Mouse (Mus musculus): ENCODE results near the gene Gm3404. TPM values are rescaled to one million over a fixed set of nuclear protein-coding genes. Genes with fewer than 3 reads are reported as not detected.

Gm3404 gene
- not detected for polyA plus RNA-seq (2017; shearing (Covaris generic))

DNA sequence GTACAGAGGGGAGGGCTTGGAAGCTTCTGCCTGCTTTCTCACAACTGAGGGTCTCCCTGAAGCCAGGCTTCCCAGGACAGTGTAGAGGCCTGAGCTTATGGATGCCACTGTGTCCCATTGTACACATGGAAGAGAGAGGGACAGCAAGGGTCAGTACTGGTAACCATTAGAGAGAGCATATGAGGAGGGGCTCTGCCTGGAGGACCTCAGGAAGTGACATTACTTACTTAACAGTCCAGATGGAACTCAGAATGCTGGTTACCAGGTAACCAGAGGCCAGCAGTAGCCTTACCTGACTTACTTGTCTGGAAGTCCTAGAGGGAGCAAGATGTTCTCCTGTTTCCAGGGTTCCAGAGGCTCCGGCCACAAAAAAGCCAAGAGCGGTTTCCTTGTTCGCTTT lies at the start of gene Gm3404:
Gene Gm3404, plus strand, starts transcription at position 301 of the 400 bp plus-strand sequence.

DNA sequence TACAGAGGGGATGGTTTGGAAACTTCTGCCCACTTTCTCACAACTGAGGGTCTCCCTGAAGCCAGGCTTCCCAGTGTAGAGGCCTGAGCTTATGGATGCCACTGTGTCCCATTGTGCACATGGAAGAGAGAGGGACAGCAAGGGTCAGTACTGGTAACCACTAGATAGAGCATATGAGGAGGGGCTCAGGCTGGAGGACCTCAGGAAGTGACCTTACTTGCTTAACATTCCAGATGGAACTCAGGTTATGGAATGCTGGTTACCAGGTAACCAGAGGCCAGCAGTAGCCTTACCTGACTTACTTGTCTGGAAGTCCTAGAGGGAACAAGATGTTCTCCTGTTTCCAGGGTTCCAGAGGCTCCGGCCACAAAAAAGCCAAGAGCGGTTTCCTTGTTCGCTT lies 43.9 kb upstream of the Gm3404 start, which contains the start of gene Gm6408:
Gene Gm6408, plus strand, starts transcription at position 301 of the 400 bp plus-strand sequence.

DNA sequence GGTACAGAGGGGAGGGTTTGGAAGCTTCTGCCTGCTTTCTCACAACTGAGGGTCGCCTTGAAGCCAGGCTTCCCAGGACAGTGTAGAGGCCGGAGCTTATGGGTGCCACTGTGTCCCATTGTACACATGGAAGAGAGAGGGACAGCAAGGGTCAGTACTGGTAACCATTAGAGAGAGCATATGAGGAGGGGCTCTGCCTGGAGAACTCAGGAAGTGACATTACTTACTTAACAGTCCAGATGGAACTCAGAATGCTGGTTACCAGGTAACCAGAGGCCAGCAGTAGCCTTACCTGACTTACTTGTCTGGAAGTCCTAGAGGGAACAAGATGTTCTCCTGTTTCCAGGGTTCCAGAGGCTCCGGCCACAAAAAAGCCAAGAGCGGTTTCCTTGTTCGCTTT lies 34.5 kb upstream of the Gm3404 start, which contains the start of gene Gm6370:
Gene Gm6370, plus strand, starts transcription at position 301 of the 400 bp plus-strand sequence.

DNA sequence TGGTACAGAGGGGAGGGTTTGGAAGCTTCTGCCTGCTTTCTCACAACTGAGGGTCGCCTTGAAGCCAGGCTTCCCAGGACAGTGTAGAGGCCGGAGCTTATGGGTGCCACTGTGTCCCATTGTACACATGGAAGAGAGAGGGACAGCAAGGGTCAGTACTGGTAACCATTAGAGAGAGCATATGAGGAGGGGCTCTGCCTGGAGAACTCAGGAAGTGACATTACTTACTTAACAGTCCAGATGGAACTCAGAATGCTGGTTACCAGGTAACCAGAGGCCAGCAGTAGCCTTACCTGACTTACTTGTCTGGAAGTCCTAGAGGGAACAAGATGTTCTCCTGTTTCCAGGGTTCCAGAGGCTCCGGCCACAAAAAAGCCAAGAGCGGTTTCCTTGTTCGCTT lies 23.5 kb upstream of the Gm3404 start, which contains the start of gene 4930449I24Rik:
Gene 4930449I24Rik, plus strand, starts transcription at position 301 of the 400 bp plus-strand sequence.

DNA sequence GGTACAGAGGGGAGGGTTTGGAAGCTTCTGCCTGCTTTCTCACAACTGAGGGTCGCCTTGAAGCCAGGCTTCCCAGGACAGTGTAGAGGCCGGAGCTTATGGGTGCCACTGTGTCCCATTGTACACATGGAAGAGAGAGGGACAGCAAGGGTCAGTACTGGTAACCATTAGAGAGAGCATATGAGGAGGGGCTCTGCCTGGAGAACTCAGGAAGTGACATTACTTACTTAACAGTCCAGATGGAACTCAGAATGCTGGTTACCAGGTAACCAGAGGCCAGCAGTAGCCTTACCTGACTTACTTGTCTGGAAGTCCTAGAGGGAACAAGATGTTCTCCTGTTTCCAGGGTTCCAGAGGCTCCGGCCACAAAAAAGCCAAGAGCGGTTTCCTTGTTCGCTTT lies 11.8 kb upstream of the Gm3404 start, which contains the start of gene Gm3402:
Gene Gm3402, plus strand, starts transcription at position 301 of the 400 bp plus-strand sequence.

DNA sequence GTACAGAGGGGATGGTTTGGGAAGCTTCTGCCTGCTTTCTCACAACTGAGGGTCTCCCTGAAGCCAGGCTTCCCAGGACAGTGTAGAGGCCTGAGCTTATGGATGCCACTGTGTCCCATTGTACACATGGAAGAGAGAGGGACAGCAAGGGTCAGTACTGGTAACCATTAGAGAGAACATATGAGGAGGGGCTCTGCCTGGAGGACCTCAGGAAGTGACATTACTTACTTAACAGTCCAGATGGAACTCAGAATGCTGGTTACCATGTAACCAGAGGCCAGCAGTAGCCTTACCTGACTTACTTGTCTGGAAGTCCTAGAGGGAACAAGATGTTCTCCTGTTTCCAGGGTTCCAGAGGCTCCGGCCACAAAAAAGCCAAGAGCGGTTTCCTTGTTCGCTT lies 11.7 kb downstream of the Gm3404 start, which contains the start of gene Gm3409:
Gene Gm3409, plus strand, starts transcription at position 301 of the 400 bp plus-strand sequence.

DNA sequence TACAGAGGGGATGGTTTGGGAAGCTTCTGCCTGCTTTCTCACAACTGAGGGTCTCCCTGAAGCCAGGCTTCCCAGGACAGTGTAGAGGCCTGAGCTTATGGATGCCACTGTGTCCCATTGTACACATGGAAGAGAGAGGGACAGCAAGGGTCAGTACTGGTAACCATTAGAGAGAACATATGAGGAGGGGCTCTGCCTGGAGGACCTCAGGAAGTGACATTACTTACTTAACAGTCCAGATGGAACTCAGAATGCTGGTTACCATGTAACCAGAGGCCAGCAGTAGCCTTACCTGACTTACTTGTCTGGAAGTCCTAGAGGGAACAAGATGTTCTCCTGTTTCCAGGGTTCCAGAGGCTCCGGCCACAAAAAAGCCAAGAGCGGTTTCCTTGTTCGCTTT lies 30.2 kb downstream of the Gm3404 start, which contains the start of gene Gm3415:
Gene Gm3415, plus strand, starts transcription at position 301 of the 400 bp plus-strand sequence.

Other genes with a start within 250 kb of the Gm3404 start
- not detected for gene Wasf3, start 140.8 kb upstream of the Gm3404 start, polyA plus RNA-seq (2017; shearing (Covaris generic))
- not detected for gene Gm6408, start 43.8 kb upstream of the Gm3404 start, polyA plus RNA-seq (2017; shearing (Covaris generic))
- gene Gm6370, start 34.4 kb upstream of the Gm3404 start, polyA plus RNA-seq (2017; shearing (Covaris generic)), result not detected
- gene 4930449I24Rik, start 23.4 kb upstream of the Gm3404 start, polyA plus RNA-seq (2017; shearing (Covaris generic)), result not detected
- not detected for gene Gm3402, start 11.7 kb upstream of the Gm3404 start, polyA plus RNA-seq (2017; shearing (Covaris generic))
- not detected for gene Gm3409, start 11.8 kb downstream of the Gm3404 start, polyA plus RNA-seq (2017; shearing (Covaris generic))
- gene Gm3415, start 30.3 kb downstream of the Gm3404 start, polyA plus RNA-seq (2017; shearing (Covaris generic)), result not detected
- gene Gpr12, start 59.4 kb downstream of the Gm3404 start, polyA plus RNA-seq (2017; shearing (Covaris generic)), result not detected